Mouse (Mus musculus): ENCODE measurements around the gene B3galt2.
"Not testable (repeated sequence)": the region's sequence is repeated elsewhere in the genome, so short reads cannot be mapped to it uniquely, and the experiment has no call there.

GRCm38 (mm10) chr1:143664786-143665185 is 24.3 kb downstream of the B3galt2 start:
- TF ChIP-seq POLR2A (IDR thresholded peaks at IDR 0.05; ENCODE audit: low read depth, low read length); CTCF (IDR thresholded peaks at IDR 0.05; ENCODE audit: borderline replicate concordance, insufficient read depth, low read length): not testable (repeated sequence)

Measured in embryonic fibroblast, embryonic 13.5 days (primary cell).